Mouse (Mus musculus) splenic B cell, adult 2 months (primary cell): ENCODE measurements around the gene Grid2.

Experiments
- DNase-seq: peaks from one replicate; pipeline ENCODE4 v3.0.0-alpha.2; 2011; ENCODE audit warnings: low read depth, low spot score
- H3K27me3 ChIP-seq: 2 replicates; pipeline ENCODE4 v1.6.1; 2012; ENCODE audit warnings: mild to moderate bottlenecking, low read length, moderate library complexity, mixed read lengths; ENCODE audit not compliant: control insufficient read depth, poor library complexity, insufficient read depth, severe bottlenecking
- H3K36me3 ChIP-seq: 2 replicates; pipeline ENCODE4 v1.6.1; 2012; ENCODE audit warnings: mild to moderate bottlenecking, low read length, moderate library complexity, mixed read lengths; ENCODE audit not compliant: control insufficient read depth, poor library complexity, insufficient read depth, severe bottlenecking

Gene Grid2

GRCm38 (mm10) chr6:64450770-64451169, 1195.1 kb downstream of the Grid2 start:
- H3K36me3 ChIP-seq: no peaks in the 10 kb centered on the region
- DNase-seq: no peak
- H3K27me3 ChIP-seq: no peaks in the 10 kb centered on the region

GRCm38 (mm10) chr6:64479884-64480283, 1224.2 kb downstream of the Grid2 start:
- DNase-seq: no peak
- Histone ChIP-seq H3K36me3 (no peaks in the 10 kb centered on the region), H3K27me3 (no peaks in the 10 kb centered on the region)

GRCm38 (mm10) chr6:64480592-64480991, 1224.9 kb downstream of the Grid2 start:
- DNase-seq: no peak
- Histone ChIP-seq H3K27me3 (no peaks in the 10 kb centered on the region), H3K36me3 (no peaks in the 10 kb centered on the region)

GRCm38 (mm10) chr6:64490313-64491067, 1234.8 kb downstream of the Grid2 start:
- H3K36me3 ChIP-seq: no peaks in the 10 kb centered on the region
- no peak for DNase-seq
- no peaks in the 10 kb centered on the region for H3K27me3 ChIP-seq

DNA sequence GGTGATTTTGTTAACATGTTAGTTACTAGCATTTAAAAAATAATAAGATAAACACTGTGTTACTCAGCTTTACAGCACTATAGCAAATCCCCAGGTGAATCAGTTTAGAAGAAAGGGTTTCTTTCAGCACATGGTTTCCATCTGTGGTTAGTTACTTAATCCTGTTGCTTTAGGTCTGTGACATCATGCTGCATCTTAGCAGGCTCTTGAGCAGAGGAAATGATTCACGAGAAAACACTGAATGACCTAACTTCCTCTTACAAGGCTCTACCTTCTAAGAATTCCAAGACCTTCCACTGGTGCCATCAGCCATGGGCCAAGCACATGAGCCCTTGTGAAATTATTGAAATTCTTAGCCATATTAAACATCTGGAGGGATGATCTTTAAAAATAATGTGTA, 1248.7 kb downstream of the Grid2 start:
- DNase-seq: no peak
- no peaks in the 10 kb centered on the region for H3K36me3 ChIP-seq
- H3K27me3 ChIP-seq: no peaks in the 10 kb centered on the region

GRCm38 (mm10) chr6:64542168-64542567, 1286.5 kb downstream of the Grid2 start:
- Histone ChIP-seq H3K36me3 (no peaks in the 10 kb centered on the region), H3K27me3 (no peaks in the 10 kb centered on the region)
- no peak for DNase-seq

DNA sequence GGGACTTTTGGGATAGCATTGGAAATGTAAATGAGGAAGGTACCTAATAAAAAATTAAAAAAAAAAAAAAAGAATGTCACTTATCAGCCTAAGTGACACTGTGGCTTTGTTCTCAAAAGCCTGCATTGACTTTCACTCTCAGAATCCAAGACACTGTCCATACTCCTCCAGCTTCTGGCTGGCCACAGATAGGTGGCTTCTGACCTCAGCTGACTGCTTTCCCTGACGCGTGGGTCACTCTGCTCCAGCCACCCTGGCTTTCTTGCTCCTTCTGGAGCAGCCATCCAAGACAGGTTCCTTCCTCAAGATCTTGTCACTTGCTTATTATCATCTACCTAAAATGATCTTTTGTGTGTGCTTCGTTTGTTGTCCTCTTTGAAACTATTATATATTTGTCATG, 1298.0 kb downstream of the Grid2 start:
- Histone ChIP-seq H3K36me3 (no peaks in the 10 kb centered on the region), H3K27me3 (no peaks in the 10 kb centered on the region)
- DNase-seq: no peak

- no peaks in the 10 kb centered on the region for H3K27me3 ChIP-seq
- no peaks in the 10 kb centered on the region for H3K36me3 ChIP-seq
- no peak for DNase-seq
Observed at GRCm38 (mm10) chr6:64555220-64555619, 1299.5 kb downstream of the Grid2 start.

- DNase-seq: no peak
- no peaks in the 10 kb centered on the region for H3K36me3 ChIP-seq
- H3K27me3 ChIP-seq: no peaks in the 10 kb centered on the region
Observed at GRCm38 (mm10) chr6:64568599-64568998, 1312.9 kb downstream of the Grid2 start.

- Histone ChIP-seq H3K36me3 (no peaks in the 10 kb centered on the region), H3K27me3 (no peaks in the 10 kb centered on the region)
- DNase-seq: no peak
Observed at GRCm38 (mm10) chr6:64581338-64581737, 1325.7 kb downstream of the Grid2 start.

GRCm38 (mm10) chr6:64588487-64589205, 1333.0 kb downstream of the Grid2 start:
- no peaks in the 10 kb centered on the region for H3K27me3 ChIP-seq
- no peak for DNase-seq
- no peaks in the 10 kb centered on the region for H3K36me3 ChIP-seq

DNA sequence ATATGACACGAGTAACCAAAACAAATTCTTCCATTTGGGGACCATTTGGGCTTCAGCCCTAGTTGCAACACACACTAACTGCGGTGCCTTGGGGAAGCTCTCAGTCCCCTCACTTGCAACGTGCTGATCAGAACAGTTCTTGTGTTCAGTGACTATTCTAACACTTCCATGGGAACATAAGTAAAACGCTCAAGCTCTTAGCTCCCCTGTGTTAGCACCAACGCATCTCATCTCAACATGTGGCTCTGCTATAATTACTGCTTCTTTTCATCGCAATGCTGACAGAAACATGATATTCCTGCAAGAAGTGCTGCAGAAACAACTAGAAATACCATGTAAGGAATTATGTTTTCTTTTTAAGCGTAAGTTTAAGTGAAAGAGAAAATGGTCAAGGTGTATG, 1340.6 kb downstream of the Grid2 start:
- Histone ChIP-seq H3K27me3 (no peaks in the 10 kb centered on the region), H3K36me3 (no peaks in the 10 kb centered on the region)
- no peak for DNase-seq

GRCm38 (mm10) chr6:64596835-64597234, 1341.2 kb downstream of the Grid2 start:
- Histone ChIP-seq H3K36me3 (no peaks in the 10 kb centered on the region), H3K27me3 (no peaks in the 10 kb centered on the region)
- DNase-seq: no peak

GRCm38 (mm10) chr6:64598144-64598561, 1342.5 kb downstream of the Grid2 start:
- Histone ChIP-seq H3K36me3 (no peaks in the 10 kb centered on the region), H3K27me3 (no peaks in the 10 kb centered on the region)
- DNase-seq: no peak

DNA sequence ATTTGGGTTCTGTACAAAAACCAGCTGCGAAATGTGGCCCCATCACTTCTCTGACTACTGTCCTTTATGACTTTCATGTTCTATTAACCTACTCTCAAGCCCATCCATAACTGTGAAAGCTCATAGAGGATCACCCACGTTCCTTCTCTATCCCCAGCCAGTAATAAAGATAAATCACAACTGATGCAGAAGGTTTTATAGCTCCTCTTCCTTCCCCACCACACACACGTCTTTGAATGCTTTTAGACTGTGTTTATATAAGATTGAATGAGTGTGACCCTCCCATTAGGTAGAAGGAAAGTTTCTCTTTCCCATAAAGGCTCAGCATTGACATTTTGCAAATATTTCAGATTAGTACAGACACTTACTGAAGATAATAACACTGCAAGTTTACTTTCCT, 1350.1 kb downstream of the Grid2 start:
- no peak for DNase-seq
- no peaks in the 10 kb centered on the region for H3K27me3 ChIP-seq
- H3K36me3 ChIP-seq: no peaks in the 10 kb centered on the region
